Mouse (Mus musculus) embryo, embryonic 9.5 days (tissue): ENCODE data around the gene Fars2.
"Not testable (repeated sequence)": the region's sequence is repeated elsewhere in the genome, so short reads cannot be mapped to it uniquely, and the experiment has no call there.

Source experiments
- DNase-seq: peaks from one replicate; pipeline ENCODE4 v3.0.0-alpha.2; 2017; ENCODE audit errors: extremely low spot score

Gene Fars2

GRCm38 (mm10) chr13:36460473-36460872 lies 343.3 kb downstream of the Fars2 start:
- no peak for DNase-seq

DNA sequence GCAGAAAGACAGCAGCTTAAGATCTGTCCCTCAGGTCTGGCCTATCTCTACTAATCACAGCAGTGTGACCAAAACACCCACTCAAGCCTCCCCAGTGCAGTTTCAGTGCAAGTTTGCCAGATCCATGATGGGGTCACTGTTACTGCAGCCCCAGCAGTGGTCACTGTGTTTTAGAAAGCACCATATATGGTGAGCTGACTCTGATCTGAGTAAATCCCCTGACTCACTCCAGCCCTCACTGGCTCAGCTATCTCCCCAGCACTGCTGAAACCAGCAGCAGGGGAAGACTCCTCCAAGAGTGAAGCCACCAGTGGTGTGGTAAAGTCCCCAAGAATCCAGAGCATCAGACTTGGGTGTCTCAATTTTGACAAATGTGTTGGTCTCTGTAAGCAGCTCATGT lies 346.5 kb downstream of the Fars2 start:
- no peak for DNase-seq

DNA sequence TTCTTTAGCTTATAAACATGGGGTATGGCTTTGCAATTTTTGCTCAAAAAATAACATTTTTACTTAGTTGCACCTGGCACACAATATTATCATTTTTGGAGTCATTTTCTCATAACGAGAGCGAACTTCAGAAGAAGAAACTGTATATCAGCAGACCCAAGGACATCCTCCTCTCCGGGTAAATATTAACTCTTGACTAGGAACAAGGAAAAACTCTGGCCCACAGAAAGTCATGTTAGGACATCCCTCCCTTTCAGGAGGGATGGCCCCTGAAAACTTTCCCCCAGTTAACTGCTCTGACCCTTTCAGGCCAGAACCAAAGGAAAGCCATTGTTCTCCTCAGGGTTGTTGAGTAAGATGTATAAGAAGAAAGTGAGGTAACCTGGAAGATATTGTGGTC lies 348.9 kb downstream of the Fars2 start:
- DNase-seq, result not testable (repeated sequence)

- no peak for DNase-seq
These were observed 349.3 kb downstream of the Fars2 start for GRCm38 (mm10) chr13:36466515-36466921.

GRCm38 (mm10) chr13:36467849-36468248 lies 350.6 kb downstream of the Fars2 start:
- no peak for DNase-seq

DNA sequence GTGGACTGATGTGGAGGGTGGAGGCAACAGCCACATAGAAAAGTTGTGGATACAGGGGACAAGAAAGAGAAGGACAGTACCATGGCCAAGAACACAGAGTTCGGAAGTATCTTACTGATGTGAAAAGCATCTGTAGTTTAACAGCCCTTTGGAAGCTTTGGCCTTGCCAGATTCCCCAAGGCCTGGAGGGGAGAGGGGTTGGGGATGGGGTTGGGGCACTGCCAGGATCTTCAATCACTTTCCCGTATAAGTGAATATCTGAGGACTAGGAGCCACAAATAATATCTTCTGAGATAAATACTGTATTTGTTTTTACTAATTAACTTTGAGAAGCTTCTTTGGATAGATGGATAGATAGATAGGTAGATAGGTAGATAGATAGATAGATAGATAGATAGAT lies 351.8 kb downstream of the Fars2 start:
- DNase-seq, result no peak

GRCm38 (mm10) chr13:36469412-36470125 lies 352.4 kb downstream of the Fars2 start:
- no peak for DNase-seq

DNA sequence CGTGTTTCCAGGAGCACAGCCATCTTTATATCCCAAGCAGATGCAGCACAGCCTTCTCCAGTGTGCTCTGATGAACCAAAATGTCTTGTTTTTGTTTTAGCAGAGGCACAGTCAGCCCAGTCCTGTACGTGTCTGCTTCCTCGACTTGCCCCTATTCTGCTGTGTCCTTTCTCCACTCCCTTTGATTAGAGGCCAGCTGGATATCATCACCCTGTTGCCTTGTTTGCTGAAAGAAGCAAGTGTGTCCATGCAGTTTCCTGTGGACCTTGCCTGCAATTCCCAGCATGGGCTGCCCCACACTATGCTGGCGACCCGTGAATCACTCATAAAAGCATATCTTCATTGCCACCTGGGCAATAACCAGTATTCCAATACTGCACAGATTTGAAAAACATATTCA lies 360.4 kb downstream of the Fars2 start:
- DNase-seq, result no peak

GRCm38 (mm10) chr13:36478243-36478642 lies 361.0 kb downstream of the Fars2 start:
- no peak for DNase-seq

GRCm38 (mm10) chr13:36480101-36480500 lies 362.9 kb downstream of the Fars2 start:
- DNase-seq, result no peak

DNA sequence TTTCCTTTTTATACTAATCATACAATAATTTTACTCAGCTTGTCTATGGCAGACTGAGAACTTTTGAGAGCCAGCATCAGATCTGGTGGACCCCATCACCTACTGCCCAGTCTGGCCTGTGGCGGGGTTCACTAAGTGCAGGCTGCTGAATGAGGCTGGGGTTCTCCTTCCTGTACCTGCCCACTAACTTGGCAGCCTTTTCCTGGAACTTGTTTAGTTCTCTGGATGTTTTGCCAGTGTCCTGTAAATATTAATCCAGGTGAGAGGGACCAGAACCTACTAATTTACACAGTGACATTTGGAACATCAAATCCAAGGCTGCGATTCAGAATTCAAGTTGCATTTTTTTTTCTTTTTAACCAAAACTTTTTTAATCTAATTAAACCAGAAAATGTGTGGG lies 367.2 kb downstream of the Fars2 start:
- no peak for DNase-seq

DNA sequence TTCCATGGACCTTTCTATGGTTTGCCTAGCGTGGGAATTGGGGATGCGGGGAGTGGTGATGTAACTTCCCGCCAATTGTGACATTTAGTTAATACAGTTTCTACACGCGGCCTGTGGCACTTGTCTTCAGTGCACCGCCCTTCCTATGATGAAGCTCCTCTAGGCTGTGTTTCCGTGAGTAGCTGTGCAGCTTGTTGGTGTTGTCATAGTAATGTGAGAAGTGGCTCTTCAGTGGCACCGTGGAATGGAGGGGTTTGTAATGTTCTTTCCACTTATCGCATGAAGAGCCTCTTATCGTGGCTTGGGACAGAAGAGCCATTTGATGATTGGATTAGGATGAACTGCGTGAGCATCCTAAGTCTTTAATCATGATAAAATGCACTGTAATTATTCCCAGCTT lies 369.5 kb downstream of the Fars2 start:
- DNase-seq, result no peak

DNA sequence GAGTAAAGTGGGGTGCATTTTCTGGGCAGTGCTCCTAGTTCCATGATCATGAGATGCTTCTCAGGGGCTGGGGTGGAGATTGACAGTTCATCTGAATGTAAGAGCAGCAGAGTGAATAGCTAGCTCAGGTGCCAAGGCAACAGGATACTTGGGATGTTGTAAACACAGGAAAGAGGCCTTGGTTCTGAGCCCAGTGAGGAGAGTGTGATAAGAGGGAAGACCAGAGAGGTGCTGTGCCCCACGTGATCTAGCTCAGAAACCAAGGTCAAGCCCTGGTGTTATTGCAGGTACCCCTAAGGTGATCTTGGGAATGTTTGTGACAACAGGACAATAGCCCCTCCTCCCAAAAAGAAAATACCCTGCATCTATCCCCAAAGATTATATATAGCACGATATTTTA lies 372.2 kb downstream of the Fars2 start:
- DNase-seq, result no peak

DNA sequence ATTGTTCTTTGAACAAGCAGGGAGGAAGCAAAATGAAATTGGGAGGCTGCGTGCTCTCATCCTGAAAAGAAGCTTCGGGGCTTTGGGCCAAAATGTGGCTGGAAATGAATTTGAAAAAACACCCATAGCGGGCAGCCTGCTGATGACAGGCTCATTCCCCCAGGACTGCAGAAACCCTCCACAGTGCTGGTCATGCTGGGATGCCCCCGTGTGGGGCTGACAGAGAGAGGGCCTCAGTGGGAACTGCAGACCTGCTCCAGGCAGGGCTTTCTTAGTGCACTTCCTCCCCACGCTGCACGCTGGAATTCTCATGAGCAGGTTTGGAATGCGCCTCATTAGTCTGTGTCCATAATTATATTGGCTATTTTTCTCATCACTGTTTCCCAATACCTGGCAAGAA lies 373.4 kb downstream of the Fars2 start:
- no peak for DNase-seq

DNA sequence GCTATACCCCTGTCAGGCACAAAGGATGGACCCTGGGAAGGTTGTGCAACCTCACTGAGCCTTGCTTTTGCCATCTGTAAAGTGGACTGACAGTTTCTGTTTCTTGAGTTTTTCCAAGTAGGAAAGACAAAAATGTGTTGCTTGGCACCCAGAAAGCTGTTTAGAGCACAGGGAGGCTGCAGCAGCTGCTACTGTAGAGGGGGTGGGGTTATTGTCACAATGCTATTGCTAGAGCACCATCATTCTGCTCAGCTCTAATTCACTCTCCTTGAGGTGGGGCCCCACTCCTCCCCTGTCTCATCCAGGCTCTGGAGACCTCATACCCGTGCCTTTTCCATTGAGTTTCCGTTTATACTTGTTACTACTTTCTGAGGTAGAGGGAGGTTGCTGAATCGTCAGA lies 375.2 kb downstream of the Fars2 start:
- no peak for DNase-seq

- no peak for DNase-seq
These were observed 376.1 kb downstream of the Fars2 start for GRCm38 (mm10) chr13:36493294-36493693.

GRCm38 (mm10) chr13:36493762-36494161 lies 376.6 kb downstream of the Fars2 start:
- DNase-seq, result no peak

DNA sequence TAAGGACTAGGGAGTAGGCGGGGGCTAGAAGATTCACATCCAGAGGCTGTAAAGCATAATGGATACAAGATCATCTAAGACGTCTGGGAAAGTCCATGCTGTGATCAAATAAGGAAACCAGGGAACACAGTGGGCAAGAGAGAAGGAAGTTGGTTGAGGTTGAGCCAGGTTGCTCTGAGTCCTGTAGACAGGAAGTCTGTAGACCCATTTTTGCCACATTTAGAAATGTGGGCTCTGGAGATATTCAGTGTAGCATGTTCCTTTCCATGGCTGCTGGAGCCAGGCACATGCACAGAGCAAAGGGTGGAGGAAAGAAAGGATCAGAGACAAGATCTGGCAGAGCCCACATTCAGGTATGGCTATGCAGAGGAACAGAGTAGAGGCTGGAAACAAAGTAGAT lies 378.8 kb downstream of the Fars2 start:
- DNase-seq, result no peak

DNA sequence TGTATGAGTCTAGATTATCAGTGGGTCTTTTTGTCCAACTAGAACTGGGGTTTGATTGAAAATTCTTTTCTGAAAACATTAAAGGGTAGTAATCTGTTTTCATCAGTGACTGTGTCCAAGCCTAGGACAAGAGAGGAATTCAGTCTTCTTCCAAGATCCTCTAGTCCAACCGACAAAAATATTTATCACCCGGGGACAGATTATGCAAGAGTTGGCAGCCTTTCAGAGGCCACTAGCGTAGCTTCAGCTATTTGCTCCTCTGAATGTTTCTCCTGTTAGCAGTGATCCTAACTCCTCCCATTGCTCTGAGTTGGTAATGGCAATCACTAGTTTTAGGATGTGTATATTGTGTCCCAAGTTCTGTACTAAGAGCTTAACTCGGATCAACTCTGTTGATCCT lies 380.1 kb downstream of the Fars2 start:
- no peak for DNase-seq

DNA sequence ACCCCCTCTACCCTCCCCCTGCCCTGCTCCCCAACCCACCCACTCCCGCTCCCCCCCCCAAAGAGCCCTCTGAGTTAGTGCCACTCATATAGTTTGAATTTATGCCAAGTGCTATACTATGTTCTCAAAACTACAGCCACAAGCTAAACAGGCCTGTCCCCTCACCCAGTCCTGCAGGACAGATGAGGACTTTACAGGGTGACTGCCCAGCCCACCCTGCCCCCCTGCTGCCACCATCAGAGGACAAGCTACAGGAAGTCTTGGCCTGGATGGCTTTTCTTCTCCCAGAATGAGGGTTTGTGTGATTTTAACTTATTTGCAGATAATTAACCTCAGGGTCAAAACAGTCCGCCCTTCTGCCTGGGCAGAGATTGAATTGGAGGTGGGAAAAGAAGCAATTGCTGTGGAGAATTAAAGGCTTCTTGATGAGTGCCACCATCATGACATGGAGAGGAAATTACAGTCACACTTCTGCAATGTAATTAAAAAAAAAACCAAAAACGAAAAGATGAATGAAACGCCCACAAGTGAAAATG lies 383.2 kb downstream of the Fars2 start:
- DNase-seq, result no peak

- DNase-seq, result no peak
These were observed 386.3 kb downstream of the Fars2 start for GRCm38 (mm10) chr13:36503551-36503950.

- no peak for DNase-seq
These were observed 386.8 kb downstream of the Fars2 start for GRCm38 (mm10) chr13:36503991-36504390.

GRCm38 (mm10) chr13:36505730-36506129 lies 388.5 kb downstream of the Fars2 start:
- no peak for DNase-seq

GRCm38 (mm10) chr13:36506315-36506714 lies 389.1 kb downstream of the Fars2 start:
- no peak for DNase-seq
